Mouse (Mus musculus) neural tube, embryonic 12.5 days (tissue): ENCODE results near the gene Fut1. TPM values are rescaled to one million over a fixed set of nuclear protein-coding genes. Genes with fewer than 3 reads are reported as not detected.

Source experiments
- ATAC-seq: fragments of 200-750 bp; cut with Nextera tagmentation; 2 replicates; pipeline ENCODE4 v1.8.0; 2017; ENCODE audit warnings: low read depth, mild to moderate bottlenecking, moderate TSS enrichment, moderate library complexity; ENCODE audit not compliant: low FRiP score
- H3K27ac ChIP-seq: fragments of 300-500 bp; sonication (generic); 2 replicates; pipeline ENCODE4 v1.5.1; 2016
- H3K27me3 ChIP-seq: fragments of 300-500 bp; sonication (generic); replicated peaks from 2 replicates; pipeline ENCODE4 v1.6.1; 2016; ENCODE audit warnings: mild to moderate bottlenecking
- H3K36me3 ChIP-seq: fragments of 300-500 bp; sonication (generic); 2 replicates; pipeline ENCODE4 v1.6.1; 2016; ENCODE audit warnings: mild to moderate bottlenecking
- H3K4me1 ChIP-seq: fragments of 300-500 bp; sonication (generic); 2 replicates; pipeline ENCODE4 v1.6.1; 2016
- H3K4me2 ChIP-seq: fragments of 300-500 bp; sonication (generic); replicated peaks from 2 replicates; pipeline ENCODE4 v1.6.1; 2016; ENCODE audit warnings: mild to moderate bottlenecking
- H3K4me3 ChIP-seq: fragments of 300-500 bp; sonication (generic); 2 replicates; pipeline ENCODE4 v1.5.1; 2016
- H3K9ac ChIP-seq: fragments of 300-500 bp; sonication (generic); 2 replicates; pipeline ENCODE4 v1.6.1; 2016; ENCODE audit warnings: mild to moderate bottlenecking
- H3K9me3 ChIP-seq: fragments of 300-500 bp; sonication (generic); 2 replicates; pipeline ENCODE4 v1.6.1; 2016; ENCODE audit warnings: mild to moderate bottlenecking
- whole genome bisulfite sequencing: fragments of 180-500 bp; shearing (Covaris S2); methylation state at CpG from one replicate; pipeline ENCODE4 v1.1.7; 2016; 5-methylcytosine and 5-hydroxymethylcytosine counted together
- polyA plus RNA-seq: library from polyadenylated mRNA; unstranded; fragments of >200 nt; fragmentation: Nextera tagmentation; extraction: Ambion mirVana; gene quantifications from 2 replicates; pipeline ENCODE4 v1.2.1, GENCODE M21; 2016

The Fut1 gene
- polyA plus RNA-seq, 1 experiment from 2014 or later = not detected

DNA sequence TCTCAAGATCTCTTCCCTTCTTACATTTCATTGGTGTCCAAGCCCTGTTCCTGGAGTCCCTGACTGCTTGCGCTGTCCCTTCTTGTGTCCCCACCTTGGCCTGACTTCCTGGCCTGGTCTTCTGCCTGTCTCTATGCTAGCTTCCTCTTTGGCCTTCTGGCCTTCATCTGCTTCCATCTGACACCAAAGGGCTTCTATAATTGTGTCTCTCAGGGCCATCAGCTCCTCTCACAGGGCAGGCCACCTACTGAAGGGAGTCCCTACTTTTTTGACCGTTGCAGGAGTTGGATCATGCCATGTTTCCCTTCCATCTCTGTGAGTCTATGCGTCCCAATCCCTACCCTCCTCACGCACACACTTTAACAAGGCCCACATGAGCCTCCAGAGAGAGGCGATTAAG is 27.2 kb upstream of the Fut1 start:
- 0 out of 2 replicates have a peak overlapping the region, but pooled peaks have one; percentile 59 for H3K4me2 ChIP-seq
- no peak overlapping the region for H3K4me3 ChIP-seq
- ATAC-seq = no peak
- H3K9me3 ChIP-seq = no peaks in the 10 kb centered on the region
- H3K36me3 ChIP-seq = peaks cover 11% of the 10 kb centered on the region
- H3K4me1 ChIP-seq = no peaks in the 10 kb centered on the region
- H3K27ac ChIP-seq = no peak overlapping the region
- WGBS = 97% methylated on average over 5 of the region's 5 CpGs
- no peaks in the 10 kb centered on the region for H3K27me3 ChIP-seq
- H3K9ac ChIP-seq = no peak overlapping the region

DNA sequence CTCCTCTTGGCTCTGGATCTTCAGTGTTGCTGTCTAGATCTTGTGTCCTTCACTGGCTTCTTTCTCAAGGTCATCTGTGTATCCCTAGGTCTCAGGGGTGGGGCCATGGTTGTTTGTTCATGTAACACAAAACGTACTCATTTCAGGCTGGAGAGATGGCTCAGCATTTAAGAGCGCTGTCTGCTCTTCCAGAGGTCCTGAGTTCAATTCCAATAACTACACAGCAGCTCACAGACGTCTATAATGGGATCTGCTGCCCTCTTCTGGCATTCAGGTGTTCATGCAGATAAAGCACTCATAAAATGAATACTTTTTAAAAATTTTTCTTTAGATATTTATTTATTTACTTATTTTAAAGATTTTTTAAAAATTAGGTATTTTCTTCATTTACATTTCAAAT is 26.2 kb upstream of the Fut1 start:
- no peak overlapping the region for H3K9ac ChIP-seq
- peaks cover 2% of the 10 kb centered on the region; the same call in 1 of the 2 replicates for H3K36me3 ChIP-seq
- no peak overlapping the region for H3K4me2 ChIP-seq
- 65% methylated on average over 3 of the region's 3 CpGs for WGBS
- H3K4me3 ChIP-seq = no peak overlapping the region
- ATAC-seq = no peak
- H3K27ac ChIP-seq = no peak overlapping the region
- no peaks in the 10 kb centered on the region for H3K9me3 ChIP-seq
- no peaks in the 10 kb centered on the region for H3K27me3 ChIP-seq
- H3K4me1 ChIP-seq = no peaks in the 10 kb centered on the region

DNA sequence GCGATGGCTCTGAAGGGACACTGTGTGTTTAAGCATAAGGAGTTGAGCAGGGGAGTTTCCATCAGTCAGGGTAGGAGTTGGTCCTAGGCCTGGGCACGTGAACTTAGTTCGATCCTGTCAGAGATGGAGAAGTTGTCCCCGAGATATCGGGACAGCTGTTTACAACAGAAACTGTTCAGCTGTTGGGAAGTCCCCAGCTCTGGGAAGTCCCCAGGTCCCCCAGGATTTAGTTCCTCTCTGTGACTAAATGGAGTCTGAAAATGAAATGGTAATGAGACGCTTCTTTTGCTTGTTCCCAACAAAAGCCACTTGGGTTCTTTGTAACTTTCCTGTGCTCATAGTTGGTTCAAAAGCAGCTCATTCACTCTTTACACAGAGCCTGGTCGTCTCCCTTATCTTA is 25.2 kb upstream of the Fut1 start:
- no peak for ATAC-seq

DNA sequence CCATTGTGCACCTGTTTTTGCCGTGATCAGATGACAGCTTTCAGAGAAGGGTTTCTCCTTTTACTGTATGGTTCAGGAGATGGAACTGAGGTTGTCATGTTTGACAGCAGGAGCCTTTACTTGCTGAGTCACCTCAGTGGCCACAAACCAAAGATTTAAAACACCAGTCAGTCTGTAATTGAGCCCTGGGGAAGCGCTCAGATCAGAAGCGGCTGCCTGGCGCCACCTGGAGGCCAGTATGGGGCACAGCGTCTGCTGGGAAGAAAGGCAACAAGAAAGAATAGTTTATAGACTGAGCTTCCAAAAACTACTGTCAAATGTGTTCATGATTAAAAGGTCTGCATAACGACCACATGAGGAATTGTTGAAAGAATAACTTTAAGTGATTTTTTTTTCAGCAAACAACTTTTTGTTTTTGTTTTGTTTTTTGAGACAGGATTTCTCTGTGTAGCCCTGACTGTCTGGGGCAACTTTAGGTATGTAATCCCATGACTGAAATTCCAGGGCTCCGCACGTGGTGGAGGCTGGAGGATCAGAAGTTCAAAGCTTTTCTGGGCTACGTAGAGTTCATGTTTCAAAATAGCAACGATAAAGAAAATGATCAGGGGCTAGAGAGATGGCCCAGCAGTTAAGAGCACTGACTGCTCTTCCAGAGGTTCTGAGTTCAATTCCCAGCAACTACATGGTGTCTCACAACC is 23.8 kb upstream of the Fut1 start:
- no peak overlapping the region for H3K4me3 ChIP-seq
- ATAC-seq = no peak
- no peak overlapping the region for H3K4me2 ChIP-seq
- no peak overlapping the region for H3K27ac ChIP-seq
- WGBS = 29% methylated on average over 10 of the region's 10 CpGs
- no peak overlapping the region for H3K9ac ChIP-seq
- no peaks in the 10 kb centered on the region for H3K4me1 ChIP-seq
- H3K9me3 ChIP-seq = no peaks in the 10 kb centered on the region
- no peaks in the 10 kb centered on the region for H3K27me3 ChIP-seq
- no peaks in the 10 kb centered on the region for H3K36me3 ChIP-seq

More for the DNA sequence above, 25.2 kb upstream of the Fut1 start:
- Histone ChIP-seq H3K4me1 (no peaks in the 10 kb centered on the region), H3K27ac (no peak overlapping the region), H3K4me2 (no peak overlapping the region), H3K27me3 (no peaks in the 10 kb centered on the region), H3K4me3 (no peak overlapping the region), H3K9ac (no peak overlapping the region), H3K36me3 (no peaks in the 10 kb centered on the region), H3K9me3 (no peaks in the 10 kb centered on the region)
- 82% methylated on average over 7 of the region's 7 CpGs for WGBS

DNA sequence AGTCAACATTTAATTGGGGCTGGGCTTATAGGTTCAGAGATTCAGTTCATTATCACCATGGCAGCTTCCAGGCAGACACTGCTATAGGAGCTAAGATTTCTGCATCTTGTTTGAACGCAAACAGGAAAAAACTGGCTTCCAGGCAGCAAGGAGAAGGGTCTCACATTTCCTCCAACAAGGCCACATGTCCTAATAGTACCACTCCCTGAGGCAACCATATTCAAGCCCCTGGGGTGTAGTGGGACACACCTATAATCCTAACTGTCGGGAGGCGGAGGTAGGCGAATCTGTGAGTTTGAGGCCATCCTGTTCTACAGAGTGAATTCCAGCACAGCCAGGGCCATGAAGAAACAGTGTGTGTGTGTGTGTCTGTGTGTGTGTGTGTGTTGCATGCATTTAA is 21.9 kb upstream of the Fut1 start:
- Histone ChIP-seq H3K9me3 (no peaks in the 10 kb centered on the region), H3K9ac (no peak overlapping the region), H3K27me3 (no peaks in the 10 kb centered on the region), H3K4me3 (no peak overlapping the region), H3K4me2 (no peak overlapping the region), H3K4me1 (no peaks in the 10 kb centered on the region), H3K27ac (no peak overlapping the region), H3K36me3 (no peaks in the 10 kb centered on the region)
- WGBS = 82% methylated on average over 4 of the region's 4 CpGs
- no peak for ATAC-seq

DNA sequence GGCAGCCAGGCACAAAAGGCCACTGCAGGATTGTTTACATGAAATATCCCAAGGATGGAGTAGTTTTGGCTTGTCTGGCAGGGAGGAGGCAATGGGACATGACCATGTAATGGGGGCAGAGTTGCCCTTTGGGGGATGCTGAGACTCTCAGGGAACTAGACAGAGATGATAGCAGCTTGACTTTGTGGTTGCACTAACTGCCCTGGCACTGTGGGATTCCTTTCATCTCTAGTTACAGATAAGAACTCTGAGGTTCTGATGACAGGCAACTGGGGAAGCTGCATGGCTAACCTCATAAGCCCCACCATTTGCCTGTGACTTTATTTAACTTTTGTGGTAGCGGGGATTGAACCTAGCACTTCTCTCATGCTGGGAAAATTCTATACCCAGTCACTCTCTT is 21.0 kb upstream of the Fut1 start:
- no peak overlapping the region for H3K27ac ChIP-seq
- 86% methylated on average over 1 of the region's 1 CpGs for WGBS
- no peaks in the 10 kb centered on the region for H3K9me3 ChIP-seq
- H3K4me2 ChIP-seq = no peak overlapping the region
- H3K36me3 ChIP-seq = no peaks in the 10 kb centered on the region
- no peak overlapping the region for H3K9ac ChIP-seq
- no peak for ATAC-seq
- no peak overlapping the region for H3K4me3 ChIP-seq
- H3K4me1 ChIP-seq = no peaks in the 10 kb centered on the region
- H3K27me3 ChIP-seq = no peaks in the 10 kb centered on the region

DNA sequence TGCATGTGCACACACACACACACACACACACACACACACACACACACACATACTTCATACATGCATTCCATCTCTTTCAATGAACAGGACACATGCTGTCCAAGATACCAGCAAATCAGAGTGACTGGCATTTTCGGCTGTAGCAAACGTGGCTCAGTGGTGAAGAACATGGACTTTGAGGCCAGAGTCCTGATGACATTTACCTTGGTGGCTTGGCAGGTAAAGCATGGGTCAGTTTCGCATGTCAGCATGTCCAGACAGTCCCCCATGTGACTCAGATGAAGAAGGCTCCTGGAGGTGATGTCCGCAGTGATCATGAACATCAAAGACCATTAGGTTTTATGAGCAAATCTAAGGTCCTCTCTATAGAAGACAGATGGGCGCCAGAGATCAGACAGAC is 20.1 kb upstream of the Fut1 start:
- Histone ChIP-seq H3K4me1 (no peaks in the 10 kb centered on the region), H3K36me3 (no peaks in the 10 kb centered on the region), H3K27me3 (no peaks in the 10 kb centered on the region), H3K9ac (no peak overlapping the region), H3K27ac (no peak overlapping the region), H3K4me2 (no peak overlapping the region), H3K9me3 (no peaks in the 10 kb centered on the region), H3K4me3 (no peak overlapping the region)
- WGBS = 84% methylated on average over 5 of the region's 5 CpGs
- ATAC-seq = no peak

DNA sequence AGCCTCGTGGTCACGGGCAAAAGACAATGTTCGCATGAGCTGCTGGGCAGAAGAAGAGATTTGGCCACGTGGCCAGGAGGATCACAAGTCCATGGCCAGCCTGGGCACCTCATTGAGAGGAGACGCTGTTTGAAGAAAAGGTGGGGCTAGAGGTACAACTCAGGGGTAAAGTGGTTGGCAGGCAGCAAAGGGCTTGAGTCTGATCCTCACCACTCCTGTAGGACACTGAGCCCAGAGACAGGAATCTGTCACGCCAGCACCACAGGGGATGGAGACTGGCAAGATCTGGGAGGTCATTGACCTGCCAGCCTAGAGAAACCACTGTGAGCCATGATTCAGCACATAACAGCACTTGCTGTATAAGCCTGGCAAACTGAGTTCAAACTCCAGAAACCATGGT is 19.6 kb upstream of the Fut1 start:
- no peaks in the 10 kb centered on the region for H3K4me1 ChIP-seq
- WGBS = 90% methylated on average over 6 of the region's 6 CpGs
- H3K4me2 ChIP-seq = no peak overlapping the region
- H3K9me3 ChIP-seq = no peaks in the 10 kb centered on the region
- no peaks in the 10 kb centered on the region for H3K36me3 ChIP-seq
- no peak overlapping the region for H3K27ac ChIP-seq
- no peak overlapping the region for H3K9ac ChIP-seq
- H3K27me3 ChIP-seq = no peaks in the 10 kb centered on the region
- no peak for ATAC-seq
- no peak overlapping the region for H3K4me3 ChIP-seq

DNA sequence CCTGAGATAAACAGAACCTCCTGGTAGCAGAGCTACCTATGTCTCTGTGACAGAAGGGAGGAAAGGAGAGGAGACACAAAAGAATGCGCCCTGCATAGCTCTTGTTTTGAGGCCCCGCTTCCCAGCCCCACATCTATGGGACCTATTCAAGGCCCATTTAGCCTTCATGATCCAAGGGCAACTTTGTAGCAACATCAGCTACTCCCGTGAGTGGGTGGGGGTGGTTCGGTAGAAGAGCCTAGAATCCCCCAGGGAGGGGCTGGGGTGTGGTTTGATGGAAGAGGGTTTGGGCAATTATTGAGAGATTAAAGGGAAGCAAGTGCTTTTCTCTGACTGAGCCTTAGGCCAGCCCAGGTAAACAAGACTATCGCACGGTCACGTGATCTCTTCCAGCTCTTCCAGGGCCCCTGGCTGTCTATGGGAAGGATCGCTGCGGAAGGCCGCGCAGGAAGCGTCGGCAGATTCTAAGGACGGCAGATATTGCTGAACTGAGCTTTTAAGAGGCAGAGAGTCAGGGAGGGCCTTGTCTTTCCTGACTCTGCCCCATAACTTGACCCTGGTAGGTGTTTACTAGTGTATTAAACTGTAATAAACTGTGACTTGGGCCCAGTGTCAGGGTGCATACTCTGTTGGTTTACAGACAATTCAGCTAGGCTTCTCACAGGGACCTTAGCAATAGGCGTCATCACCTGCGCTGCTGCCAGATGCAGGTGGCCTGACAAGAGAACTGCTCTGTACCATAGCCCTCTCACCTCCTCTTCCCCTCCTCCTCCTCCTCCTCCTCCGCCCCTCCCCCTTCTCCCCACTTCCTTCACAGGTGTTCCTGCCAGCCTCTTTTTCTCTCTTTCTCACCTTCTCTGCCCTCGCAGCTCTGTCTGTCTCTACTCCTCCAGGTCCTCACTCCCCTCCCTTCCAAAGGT is 17.9 kb upstream of the Fut1 start:
- Histone ChIP-seq H3K27ac (no peak overlapping the region), H3K36me3 (no peaks in the 10 kb centered on the region)

DNA sequence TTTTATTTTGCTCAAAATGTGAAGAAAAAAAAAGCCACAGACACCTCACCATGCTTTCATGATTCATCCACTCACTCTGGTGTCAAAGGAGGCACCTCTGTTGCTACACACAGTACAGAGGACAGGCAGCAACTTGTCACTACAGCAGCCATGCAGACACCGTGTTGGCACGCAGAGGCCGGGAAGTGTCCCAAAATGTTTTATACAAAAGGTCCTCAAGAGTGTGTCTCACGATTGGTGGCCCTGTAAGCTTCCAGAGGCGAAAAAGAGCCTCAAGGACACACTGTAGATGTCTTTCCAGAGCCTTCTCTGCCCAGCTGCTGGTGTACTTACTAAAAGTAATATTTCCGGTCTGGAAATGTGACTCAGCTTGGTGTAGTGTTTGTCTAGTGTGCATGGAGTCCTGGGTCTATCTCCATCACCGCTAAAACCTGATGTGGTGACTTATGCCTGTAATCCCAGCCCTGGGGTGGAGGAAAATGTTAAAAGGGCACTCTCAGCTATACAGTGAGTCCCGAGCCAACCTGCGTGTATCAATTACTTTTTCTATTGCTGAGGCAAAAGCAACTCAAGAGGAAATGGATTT is 11.3 kb upstream of the Fut1 start:
- Histone ChIP-seq H3K27ac (no peak overlapping the region), H3K4me2 (no peak overlapping the region), H3K9me3 (no peaks in the 10 kb centered on the region), H3K4me1 (no peaks in the 10 kb centered on the region), H3K27me3 (no peaks in the 10 kb centered on the region), H3K36me3 (no peaks in the 10 kb centered on the region), H3K9ac (no peak overlapping the region), H3K4me3 (no peak overlapping the region)
- no peak for ATAC-seq
- 87% methylated on average over 9 of the region's 9 CpGs for WGBS

More for the DNA sequence above, 17.9 kb upstream of the Fut1 start:
- Histone ChIP-seq H3K9ac (no peak overlapping the region), H3K4me3 (no peak overlapping the region), H3K27me3 (no peaks in the 10 kb centered on the region), H3K4me2 (no peak overlapping the region), H3K9me3 (no peaks in the 10 kb centered on the region), H3K4me1 (no peaks in the 10 kb centered on the region)
- no peak for ATAC-seq
- WGBS = 53% methylated on average over 18 of the region's 18 CpGs

DNA sequence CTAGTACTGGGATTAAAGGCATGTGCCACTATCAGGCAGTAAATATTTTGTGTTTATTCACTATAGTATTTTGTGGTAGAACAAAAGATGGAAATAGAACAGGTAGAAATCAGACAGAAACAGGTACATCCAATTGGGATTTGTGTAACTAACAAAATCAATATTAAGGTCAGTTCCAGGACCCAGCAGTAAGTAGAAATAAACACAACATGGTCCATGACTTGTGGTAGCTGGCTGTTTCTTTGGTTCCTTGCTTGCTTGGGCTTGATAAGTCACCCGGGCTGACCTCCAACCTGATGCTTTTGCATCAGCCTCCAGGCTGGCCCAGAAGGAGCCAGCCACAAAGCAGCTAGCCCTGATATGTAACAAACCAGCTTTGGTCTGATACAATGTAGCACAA is 7.6 kb upstream of the Fut1 start:
- 77% methylated on average over 1 of the region's 1 CpGs for WGBS
- no peaks in the 10 kb centered on the region for H3K9me3 ChIP-seq
- H3K4me1 ChIP-seq = no peaks in the 10 kb centered on the region
- H3K4me2 ChIP-seq = no peak overlapping the region
- no peaks in the 10 kb centered on the region for H3K27me3 ChIP-seq
- H3K9ac ChIP-seq = no peak overlapping the region
- ATAC-seq = no peak
- no peaks in the 10 kb centered on the region for H3K36me3 ChIP-seq
- no peak overlapping the region for H3K4me3 ChIP-seq
- no peak overlapping the region for H3K27ac ChIP-seq

DNA sequence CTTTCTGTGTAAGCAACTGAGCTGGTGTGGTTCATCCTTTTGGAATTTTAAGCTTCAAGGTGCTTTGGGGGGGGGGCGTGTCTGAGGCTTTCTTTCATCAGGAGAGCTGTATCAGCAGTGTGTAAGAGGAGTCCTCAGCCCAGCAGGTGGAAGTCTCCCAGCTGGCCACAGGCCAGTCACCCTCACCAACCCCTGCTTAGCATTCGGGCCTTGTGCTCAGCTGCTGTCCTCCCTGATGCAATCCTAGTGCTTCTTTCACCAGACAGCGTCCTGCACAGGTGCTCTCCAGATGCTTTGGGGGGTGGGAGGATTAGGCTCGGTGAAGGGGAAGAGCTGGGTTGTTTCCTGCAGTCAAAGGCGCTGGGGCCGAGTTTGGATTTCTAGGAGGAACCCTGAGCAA is 812 bp upstream of the Fut1 start:
- Histone ChIP-seq H3K9me3 (no peaks in the 10 kb centered on the region), H3K27ac (no peak overlapping the region), H3K4me1 (peaks cover 6% of the 10 kb centered on the region; the same call in 1 of the 2 replicates), H3K36me3 (no peaks in the 10 kb centered on the region), H3K9ac (no peak overlapping the region), H3K27me3 (peaks cover 40% of the 10 kb centered on the region), H3K4me3 (no peak overlapping the region), H3K4me2 (no peak overlapping the region)
- WGBS = 36% methylated on average over 6 of the region's 6 CpGs
- ATAC-seq = no peak
